Mouse (Mus musculus): ENCODE measurements around the gene Rab25. TPM values are rescaled to one million over a fixed set of nuclear protein-coding genes. Genes with fewer than 3 reads are reported as not detected.

Rab25 gene
- polyA plus RNA-seq, 1 experiment from 2014 or later: 55.6 TPM

- no peaks in the 10 kb centered on the region for H3K9me3 ChIP-seq (ENCODE audit: control insufficient read depth, low read length)
- 62% methylated on average over 2 of the region's 2 CpGs for WGBS
- H3K4me2 ChIP-seq (ENCODE audit: low read length): no peak overlapping the region
- ATAC-seq (replicated peaks; ENCODE audit: low FRiP score, low TSS enrichment, low read depth) (no peak), DNase-seq (ENCODE audit: low spot score) (no peak)
- H3K36me3 ChIP-seq (ENCODE audit: control insufficient read depth, insufficient read depth, low read length): no peaks in the 10 kb centered on the region
- peaks cover 12% of the 10 kb centered on the region for H3K4me1 ChIP-seq (replicated peaks; ENCODE audit: control insufficient read depth, insufficient read depth, low read length)
- H3K27ac ChIP-seq (ENCODE audit: low read depth): no peak overlapping the region
- no peaks in the 10 kb centered on the region for H3K27me3 ChIP-seq (replicated peaks; ENCODE audit: control insufficient read depth, insufficient read depth, low read length)
- H3K4me3 ChIP-seq (ENCODE audit: low read depth, low read length): no peak overlapping the region
- H3K9ac ChIP-seq (ENCODE audit: low read length): no peak overlapping the region
Observed at GRCm38 (mm10) chr3:88516407-88516806, 31.7 kb downstream of the Rab25 start.

GRCm38 (mm10) chr3:88515095-88515386, 33.1 kb downstream of the Rab25 start:
- H3K36me3 ChIP-seq (ENCODE audit: control insufficient read depth, insufficient read depth, low read length): no peaks in the 10 kb centered on the region
- DNase-seq (ENCODE audit: low spot score): no peak
- no peak overlapping the region for H3K27ac ChIP-seq (ENCODE audit: low read depth)
- H3K9me3 ChIP-seq (ENCODE audit: control insufficient read depth, low read length): no peaks in the 10 kb centered on the region
- H3K9ac ChIP-seq (ENCODE audit: low read length): no peak overlapping the region
- 93% methylated on average over 2 of the region's 2 CpGs for WGBS
- H3K4me1 ChIP-seq (replicated peaks; ENCODE audit: control insufficient read depth, insufficient read depth, low read length): peaks cover 15% of the 10 kb centered on the region
- no peaks in the 10 kb centered on the region for H3K27me3 ChIP-seq (replicated peaks; ENCODE audit: control insufficient read depth, insufficient read depth, low read length)
- ATAC-seq (replicated peaks; ENCODE audit: low FRiP score, low TSS enrichment, low read depth): no peak
- H3K4me2 ChIP-seq (ENCODE audit: low read length): no peak overlapping the region
- H3K4me3 ChIP-seq (ENCODE audit: low read depth, low read length): no peak overlapping the region

- no peak overlapping the region for H3K4me2 ChIP-seq (ENCODE audit: low read length)
- ATAC-seq (replicated peaks; ENCODE audit: low FRiP score, low TSS enrichment, low read depth) (no peak), DNase-seq (ENCODE audit: low spot score) (no peak)
- peaks cover 18% of the 10 kb centered on the region for H3K4me1 ChIP-seq (replicated peaks; ENCODE audit: control insufficient read depth, insufficient read depth, low read length)
- H3K4me3 ChIP-seq (ENCODE audit: low read depth, low read length): no peak overlapping the region
- WGBS: 70% methylated on average over 10 of the region's 10 CpGs
- no peaks in the 10 kb centered on the region for H3K27me3 ChIP-seq (replicated peaks; ENCODE audit: control insufficient read depth, insufficient read depth, low read length)
- no peak overlapping the region for H3K9ac ChIP-seq (ENCODE audit: low read length)
- H3K9me3 ChIP-seq (ENCODE audit: control insufficient read depth, low read length): no peaks in the 10 kb centered on the region
- H3K36me3 ChIP-seq (ENCODE audit: control insufficient read depth, insufficient read depth, low read length): no peaks in the 10 kb centered on the region
- H3K27ac ChIP-seq (ENCODE audit: low read depth): no peak overlapping the region
Observed at GRCm38 (mm10) chr3:88514231-88515094, 33.6 kb downstream of the Rab25 start.

- ATAC-seq (replicated peaks; ENCODE audit: low FRiP score, low TSS enrichment, low read depth): no peak
- Histone ChIP-seq H3K36me3 (ENCODE audit: control insufficient read depth, insufficient read depth, low read length) (no peaks in the 10 kb centered on the region), H3K4me2 (ENCODE audit: low read length) (no peak overlapping the region), H3K9ac (ENCODE audit: low read length) (no peak overlapping the region), H3K9me3 (ENCODE audit: control insufficient read depth, low read length) (no peaks in the 10 kb centered on the region), H3K27me3 (replicated peaks; ENCODE audit: control insufficient read depth, insufficient read depth, low read length) (no peaks in the 10 kb centered on the region), H3K4me3 (ENCODE audit: low read depth, low read length) (no peak overlapping the region), H3K4me1 (replicated peaks; ENCODE audit: control insufficient read depth, insufficient read depth, low read length) (peaks cover 22% of the 10 kb centered on the region), H3K27ac (ENCODE audit: low read depth) (no peak overlapping the region)
- WGBS: 79% methylated on average over 7 of the region's 7 CpGs
- DNase-seq (ENCODE audit: low spot score): no peak
Observed at GRCm38 (mm10) chr3:88513546-88514115, 34.5 kb downstream of the Rab25 start.

GRCm38 (mm10) chr3:88512896-88513545, 35.1 kb downstream of the Rab25 start:
- H3K36me3 ChIP-seq (ENCODE audit: control insufficient read depth, insufficient read depth, low read length): no peaks in the 10 kb centered on the region
- peak overlapping the region; percentile 0; the same call in 1 of the 2 replicates for H3K4me2 ChIP-seq (ENCODE audit: low read length)
- no peak overlapping the region for H3K4me3 ChIP-seq (ENCODE audit: low read depth, low read length)
- WGBS: 32% methylated on average over 11 of the region's 15 CpGs
- no peak for ATAC-seq (replicated peaks; ENCODE audit: low FRiP score, low TSS enrichment, low read depth)
- H3K9ac ChIP-seq (ENCODE audit: low read length): no peak overlapping the region
- no peak for DNase-seq (ENCODE audit: low spot score)
- H3K9me3 ChIP-seq (ENCODE audit: control insufficient read depth, low read length): no peaks in the 10 kb centered on the region
- H3K4me1 ChIP-seq (replicated peaks; ENCODE audit: control insufficient read depth, insufficient read depth, low read length): peaks cover 22% of the 10 kb centered on the region
- no peaks in the 10 kb centered on the region for H3K27me3 ChIP-seq (replicated peaks; ENCODE audit: control insufficient read depth, insufficient read depth, low read length)
- H3K27ac ChIP-seq (ENCODE audit: low read depth): peak overlapping the region; percentile 19

- Histone ChIP-seq H3K4me3 (ENCODE audit: low read depth, low read length) (no peak overlapping the region), H3K27ac (ENCODE audit: low read depth) (peak overlapping the region; percentile 19), H3K4me2 (ENCODE audit: low read length) (peak overlapping the region; percentile 0; the same call in 1 of the 2 replicates), H3K9me3 (ENCODE audit: control insufficient read depth, low read length) (no peaks in the 10 kb centered on the region), H3K9ac (ENCODE audit: low read length) (no peak overlapping the region), H3K27me3 (replicated peaks; ENCODE audit: control insufficient read depth, insufficient read depth, low read length) (no peaks in the 10 kb centered on the region), H3K4me1 (replicated peaks; ENCODE audit: control insufficient read depth, insufficient read depth, low read length) (peaks cover 22% of the 10 kb centered on the region), H3K36me3 (ENCODE audit: control insufficient read depth, insufficient read depth, low read length) (no peaks in the 10 kb centered on the region)
- ATAC-seq (replicated peaks; ENCODE audit: low FRiP score, low TSS enrichment, low read depth) (no peak), DNase-seq (ENCODE audit: low spot score) (no peak)
- WGBS: 34% methylated on average over 6 of the region's 6 CpGs
Observed at GRCm38 (mm10) chr3:88512141-88512895, 35.8 kb downstream of the Rab25 start.

GRCm38 (mm10) chr3:88511559-88511958, 36.5 kb downstream of the Rab25 start:
- Histone ChIP-seq H3K4me2 (ENCODE audit: low read length) (no peak overlapping the region), H3K36me3 (ENCODE audit: control insufficient read depth, insufficient read depth, low read length) (no peaks in the 10 kb centered on the region), H3K4me1 (replicated peaks; ENCODE audit: control insufficient read depth, insufficient read depth, low read length) (peaks cover 22% of the 10 kb centered on the region), H3K27ac (ENCODE audit: low read depth) (0 out of 2 replicates have a peak overlapping the region, but pooled peaks have one; percentile 19), H3K9ac (ENCODE audit: low read length) (no peak overlapping the region), H3K27me3 (replicated peaks; ENCODE audit: control insufficient read depth, insufficient read depth, low read length) (no peaks in the 10 kb centered on the region), H3K4me3 (ENCODE audit: low read depth, low read length) (no peak overlapping the region), H3K9me3 (ENCODE audit: control insufficient read depth, low read length) (no peaks in the 10 kb centered on the region)
- 56% methylated on average over 4 of the region's 4 CpGs for WGBS
- DNase-seq (ENCODE audit: low spot score): no peak
- ATAC-seq (replicated peaks; ENCODE audit: low FRiP score, low TSS enrichment, low read depth): no peak

GRCm38 (mm10) chr3:88510421-88511289, 37.4 kb downstream of the Rab25 start:
- ATAC-seq (replicated peaks; ENCODE audit: low FRiP score, low TSS enrichment, low read depth) (no peak), DNase-seq (ENCODE audit: low spot score) (no peak)
- peaks cover 22% of the 10 kb centered on the region for H3K4me1 ChIP-seq (replicated peaks; ENCODE audit: control insufficient read depth, insufficient read depth, low read length)
- H3K9ac ChIP-seq (ENCODE audit: low read length): peak overlapping the region; percentile 54
- H3K27ac ChIP-seq (ENCODE audit: low read depth): peak overlapping the region; percentile 94
- no peaks in the 10 kb centered on the region for H3K9me3 ChIP-seq (ENCODE audit: control insufficient read depth, low read length)
- WGBS: 45% methylated on average over 13 of the region's 13 CpGs
- peak overlapping the region; percentile 62 for H3K4me2 ChIP-seq (ENCODE audit: low read length)
- peak overlapping the region; percentile 43 for H3K4me3 ChIP-seq (ENCODE audit: low read depth, low read length)
- H3K27me3 ChIP-seq (replicated peaks; ENCODE audit: control insufficient read depth, insufficient read depth, low read length): no peaks in the 10 kb centered on the region
- H3K36me3 ChIP-seq (ENCODE audit: control insufficient read depth, insufficient read depth, low read length): no peaks in the 10 kb centered on the region
